Mouse (Mus musculus) midbrain, embryonic 10.5 days (tissue): ENCODE measurements around the gene Nol6. TPM values are rescaled to one million over a fixed set of nuclear protein-coding genes. Genes with fewer than 3 reads are reported as not detected.

ENCODE experiments used
- polyA plus RNA-seq: library from polyadenylated mRNA; unstranded; fragments of >200 nt; fragmentation: Nextera tagmentation; extraction: Ambion mirVana; gene quantifications from 2 replicates; pipeline ENCODE4 v1.2.1, GENCODE M21; 2016

Gene Nol6
- polyA plus RNA-seq, 1 experiment from 2014 or later: 28.8 TPM

Other genes starting within 250 kb of the Nol6 start
- gene Spink4, start 204.4 kb downstream of the Nol6 start, polyA plus RNA-seq: not detected in 2 replicates
- 189 and 193 TPM in 2 replicates for gene Bag1, start 176.2 kb downstream of the Nol6 start, polyA plus RNA-seq
- gene Chmp5, start 176.0 kb downstream of the Nol6 start, polyA plus RNA-seq: 99.4 and 118 TPM in 2 replicates
- 94.8 and 98.4 TPM in 2 replicates for gene Nfx1, start 153.5 kb downstream of the Nol6 start, polyA plus RNA-seq
- 0.10 TPM in 1 of 2 replicates, not detected in the other for gene Aqp7, start 76.3 kb downstream of the Nol6 start, polyA plus RNA-seq
- gene Aqp3, start 26.3 kb downstream of the Nol6 start, polyA plus RNA-seq: 2.5 and 5.0 TPM in 2 replicates
- 81.8 and 92.9 TPM in 2 replicates for gene Ube2r2, start 11.3 kb upstream of the Nol6 start, polyA plus RNA-seq
- gene Ubap2, start 150.7 kb upstream of the Nol6 start, polyA plus RNA-seq: 77.0 and 86.5 TPM in 2 replicates
- 61.7 and 67.4 TPM in 2 replicates for gene Dcaf12, start 190.4 kb upstream of the Nol6 start, polyA plus RNA-seq
- gene Ubap1, start 224.5 kb upstream of the Nol6 start, polyA plus RNA-seq: 81.8 and 85.7 TPM in 2 replicates